Mouse (Mus musculus): ENCODE results near the gene Hsph1. TPM values are rescaled to one million over a fixed set of nuclear protein-coding genes. Genes with fewer than 3 reads are reported as not detected.
A peak's percentile ranks its signal among the peaks of the same experiment; 100 is the strongest.

Gene Hsph1
- polyA plus RNA-seq, 1 experiment from 2014 or later: 137 TPM

DNA sequence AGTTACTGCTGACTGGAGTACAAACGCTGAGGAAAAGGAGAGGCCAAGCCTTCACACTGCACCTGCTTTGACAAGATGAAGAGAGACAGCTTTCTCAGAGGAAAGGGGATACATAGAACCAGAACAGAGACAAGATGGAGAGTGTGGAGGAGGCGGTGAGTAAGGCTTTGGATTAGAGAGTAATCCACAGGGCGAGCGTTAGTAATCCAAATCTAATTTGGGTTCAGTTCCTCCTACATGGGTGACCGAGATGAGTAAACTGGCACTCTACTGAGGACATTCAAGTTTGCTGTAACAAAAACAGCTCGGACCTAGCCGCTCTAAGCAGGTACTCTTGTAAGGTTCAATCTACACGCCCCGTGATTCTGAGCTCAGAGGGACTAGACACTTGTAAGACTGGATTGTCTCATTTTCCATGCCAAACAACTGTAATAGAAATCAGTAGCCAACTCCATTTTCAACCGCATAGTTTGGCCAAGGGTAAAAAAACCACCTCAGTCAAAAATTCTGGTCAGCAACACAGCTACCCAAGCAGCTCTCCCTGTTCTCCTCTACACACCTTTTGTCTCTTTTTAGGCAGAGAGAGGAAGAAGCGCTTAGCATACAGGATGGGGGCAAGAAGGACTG, 1.7 kb downstream of the Hsph1 start:
- WGBS: 81% methylated on average over 11 of the region's 11 CpGs
- Histone ChIP-seq H3K4me3 (peak overlapping the region; percentile 85), H3K4me1 (peaks cover 30% of the 10 kb centered on the region), H3K27ac (replicated peaks) (0 out of 2 replicates have a peak overlapping the region, but pooled peaks have one; percentile 92), H3K9me3 (replicated peaks) (no peaks in the 10 kb centered on the region), H3K36me3 (peaks cover 51% of the 10 kb centered on the region), H3K27me3 (ENCODE audit: low read depth, poor library complexity, severe bottlenecking) (no peaks in the 10 kb centered on the region)
- no peak for DNase-seq (ENCODE audit: low spot score)

DNA sequence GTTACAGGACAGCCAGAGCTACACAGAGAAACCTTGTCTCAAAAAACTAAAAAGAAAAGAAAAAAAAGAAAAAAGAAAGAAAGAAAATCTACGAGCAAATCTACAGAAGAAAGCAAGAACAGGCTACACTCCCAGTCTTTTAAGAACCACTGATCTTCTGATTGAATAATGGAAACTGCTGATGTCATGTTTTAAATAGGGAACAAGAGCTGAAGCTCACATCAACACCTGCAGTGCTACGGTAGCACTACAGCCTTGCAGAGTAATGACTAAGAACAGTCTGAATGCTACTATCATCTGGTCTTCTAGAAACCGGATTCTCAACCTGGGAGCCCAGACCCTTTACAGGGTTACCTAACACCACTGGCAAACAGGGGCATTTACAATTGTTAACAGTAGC, 10.6 kb downstream of the Hsph1 start:
- Histone ChIP-seq H3K36me3 (peaks cover 99% of the 10 kb centered on the region), H3K9me3 (replicated peaks) (no peaks in the 10 kb centered on the region), H3K4me3 (no peak overlapping the region)

DNA sequence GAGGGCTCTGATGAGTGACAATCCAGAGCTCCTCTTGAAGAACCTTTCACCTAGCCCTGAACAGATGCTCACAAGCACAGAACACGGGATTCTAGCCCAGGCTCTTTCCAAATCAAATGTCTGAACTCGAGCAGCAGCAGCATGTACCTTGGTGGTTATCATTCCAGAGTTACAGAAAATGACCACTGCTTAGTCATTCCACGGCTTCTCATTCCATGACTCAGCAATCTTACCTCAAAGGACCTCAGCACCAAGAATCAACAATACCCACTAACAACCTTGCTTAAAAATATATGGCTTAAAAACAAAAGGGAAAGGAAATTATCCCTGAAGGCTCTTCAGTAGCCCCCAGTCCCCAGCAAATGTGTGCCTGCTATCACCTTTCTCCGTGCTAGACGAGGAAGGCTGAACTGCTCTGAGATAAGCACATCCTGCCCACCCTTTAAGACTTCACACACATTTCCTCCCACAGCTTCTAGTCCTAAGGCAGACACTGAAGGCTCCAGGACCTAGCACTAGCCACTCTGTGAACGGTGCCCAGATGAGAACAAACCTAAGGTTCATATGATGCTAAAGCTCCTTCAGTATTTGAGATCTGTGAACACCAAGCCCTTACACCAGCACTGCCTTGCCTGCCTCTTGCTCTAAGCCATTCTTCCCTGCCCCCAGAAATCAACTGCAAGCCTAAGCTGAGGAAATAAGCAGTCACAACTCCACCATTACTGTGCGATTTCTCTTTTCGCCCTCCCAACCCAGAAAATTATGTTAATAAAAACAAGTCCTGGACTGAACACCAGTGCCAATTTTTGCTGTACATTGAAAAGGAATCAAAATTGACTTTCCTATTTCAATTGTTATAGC, 12.1 kb downstream of the Hsph1 start:
- no peak overlapping the region for H3K27ac ChIP-seq (replicated peaks)
- H3K4me1 ChIP-seq: no peaks in the 10 kb centered on the region
- no peaks in the 10 kb centered on the region for H3K9me3 ChIP-seq (replicated peaks)
- H3K4me3 ChIP-seq: no peak overlapping the region
- DNase-seq (ENCODE audit: low spot score): no peak
- no peaks in the 10 kb centered on the region for H3K27me3 ChIP-seq (ENCODE audit: low read depth, poor library complexity, severe bottlenecking)
- 95% methylated on average over 8 of the region's 8 CpGs for WGBS
- peaks cover 99% of the 10 kb centered on the region for H3K36me3 ChIP-seq

More for the DNA sequence above, 10.6 kb downstream of the Hsph1 start:
- no peaks in the 10 kb centered on the region for H3K4me1 ChIP-seq
- DNase-seq (ENCODE audit: low spot score): no peak
- 97% methylated on average over 3 of the region's 3 CpGs for WGBS
- no peaks in the 10 kb centered on the region for H3K27me3 ChIP-seq (ENCODE audit: low read depth, poor library complexity, severe bottlenecking)
- no peak overlapping the region for H3K27ac ChIP-seq (replicated peaks)

DNA sequence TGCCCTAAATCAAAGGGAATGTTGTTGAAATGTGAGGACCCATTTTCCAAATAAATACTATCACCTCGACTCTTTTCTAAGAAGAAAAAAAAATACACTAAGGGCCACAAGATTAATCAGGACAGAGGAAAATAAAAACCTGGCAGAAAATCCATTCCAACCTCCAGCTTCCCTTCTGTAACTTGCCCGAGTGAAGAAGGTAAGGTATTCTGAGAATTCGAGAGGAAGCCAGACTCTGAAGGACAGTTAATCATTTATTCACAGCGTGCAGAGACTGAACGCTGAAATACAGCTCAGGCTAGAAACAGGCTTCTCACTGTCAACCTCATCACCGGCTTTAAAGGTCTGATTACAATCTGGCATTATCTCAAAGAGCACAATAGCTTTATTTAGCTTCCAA, 13.5 kb downstream of the Hsph1 start:
- DNase-seq (ENCODE audit: low spot score): no peak
- peaks cover 100% of the 10 kb centered on the region for H3K36me3 ChIP-seq
- no peaks in the 10 kb centered on the region for H3K27me3 ChIP-seq (ENCODE audit: low read depth, poor library complexity, severe bottlenecking)
- no peaks in the 10 kb centered on the region for H3K9me3 ChIP-seq (replicated peaks)
- H3K4me3 ChIP-seq: no peak overlapping the region
- 84% methylated on average over 6 of the region's 6 CpGs for WGBS
- no peaks in the 10 kb centered on the region for H3K4me1 ChIP-seq
- H3K27ac ChIP-seq (replicated peaks): no peak overlapping the region

DNA sequence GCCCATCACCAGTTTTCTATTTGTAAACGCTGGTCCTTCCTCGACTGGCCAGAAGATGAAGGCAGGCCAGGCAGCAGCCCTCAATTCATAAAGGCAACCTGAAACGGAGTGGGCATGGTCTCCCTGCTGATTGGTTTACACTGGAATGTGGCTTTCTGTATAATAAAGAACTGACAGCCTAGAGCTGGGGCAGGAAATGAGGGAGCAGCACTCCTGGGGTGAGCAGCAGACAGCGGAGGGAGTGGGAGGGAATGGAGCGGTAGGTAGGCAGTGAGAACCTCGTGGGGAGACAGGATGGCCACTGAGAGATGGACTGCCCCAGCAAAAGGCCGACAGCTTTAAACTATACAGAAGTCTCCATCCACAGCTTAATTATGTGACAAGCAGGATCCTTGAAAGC, 14.0 kb downstream of the Hsph1 start:
- Histone ChIP-seq H3K27ac (replicated peaks) (no peak overlapping the region), H3K4me1 (no peaks in the 10 kb centered on the region), H3K27me3 (ENCODE audit: low read depth, poor library complexity, severe bottlenecking) (no peaks in the 10 kb centered on the region), H3K4me3 (no peak overlapping the region), H3K36me3 (peaks cover 100% of the 10 kb centered on the region), H3K9me3 (replicated peaks) (no peaks in the 10 kb centered on the region)
- 81% methylated on average over 7 of the region's 7 CpGs for WGBS
- no peak for DNase-seq (ENCODE audit: low spot score)

DNA sequence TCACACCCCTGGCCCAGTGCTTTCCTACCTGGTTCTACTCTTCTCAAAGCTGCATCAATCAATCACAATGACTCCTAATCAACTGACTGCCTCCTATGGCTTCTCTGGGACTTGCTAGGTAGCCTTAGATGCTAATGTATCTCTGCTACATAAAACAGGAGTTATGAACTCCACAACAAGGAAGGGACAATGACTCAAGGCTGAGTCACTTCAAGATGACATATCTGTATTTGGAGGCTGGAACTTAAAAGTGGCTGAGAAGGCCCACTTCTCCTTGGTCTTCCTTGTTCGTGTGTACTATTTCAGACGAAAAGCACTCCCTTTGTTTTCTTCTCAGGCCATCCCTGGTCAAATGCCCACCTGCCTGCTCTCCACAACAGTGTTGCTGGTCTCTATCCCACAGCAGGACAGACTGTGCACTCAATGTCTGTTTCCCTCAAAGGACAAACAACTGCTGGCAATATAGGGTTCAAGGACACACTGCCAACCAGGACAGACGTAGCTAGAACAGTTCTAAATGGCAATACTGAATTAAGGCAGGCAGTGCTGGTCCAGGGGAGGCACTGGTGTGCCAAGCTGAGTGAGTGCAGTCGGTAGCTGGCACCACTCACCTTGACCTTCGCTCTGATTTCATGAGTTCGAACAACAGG, 18.3 kb downstream of the Hsph1 start:
- H3K36me3 ChIP-seq: peaks cover 94% of the 10 kb centered on the region
- no peaks in the 10 kb centered on the region for H3K4me1 ChIP-seq
- DNase-seq (ENCODE audit: low spot score): no peak
- no peaks in the 10 kb centered on the region for H3K9me3 ChIP-seq (replicated peaks)
- no peak overlapping the region for H3K27ac ChIP-seq (replicated peaks)
- no peaks in the 10 kb centered on the region for H3K27me3 ChIP-seq (ENCODE audit: low read depth, poor library complexity, severe bottlenecking)
- H3K4me3 ChIP-seq: no peak overlapping the region
- WGBS: 95% methylated on average over 6 of the region's 6 CpGs

DNA sequence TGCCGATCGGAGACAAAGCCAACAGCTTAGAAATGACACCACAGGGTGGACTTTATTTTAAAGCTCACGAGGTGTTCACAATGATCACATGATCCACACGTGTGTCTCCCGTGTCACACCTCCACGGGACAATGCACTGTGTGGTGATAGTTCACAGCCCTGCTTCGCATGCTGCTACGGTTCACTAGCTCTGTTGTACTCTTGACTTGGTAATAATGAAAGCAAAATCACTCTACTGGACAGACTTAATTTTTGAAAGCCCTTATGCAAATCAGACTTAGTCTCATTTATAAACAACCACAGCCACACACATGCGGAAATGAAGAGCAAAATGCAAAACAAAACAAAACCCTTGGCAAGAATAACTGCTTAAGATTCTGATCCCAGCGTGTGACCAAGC, 19.4 kb downstream of the Hsph1 start:
- WGBS: 92% methylated on average over 10 of the region's 10 CpGs
- no peak for DNase-seq (ENCODE audit: low spot score)
- Histone ChIP-seq H3K4me1 (peaks cover 10% of the 10 kb centered on the region), H3K36me3 (peaks cover 83% of the 10 kb centered on the region), H3K27me3 (ENCODE audit: low read depth, poor library complexity, severe bottlenecking) (no peaks in the 10 kb centered on the region), H3K4me3 (no peak overlapping the region), H3K27ac (replicated peaks) (no peak overlapping the region), H3K9me3 (replicated peaks) (no peaks in the 10 kb centered on the region)

DNA sequence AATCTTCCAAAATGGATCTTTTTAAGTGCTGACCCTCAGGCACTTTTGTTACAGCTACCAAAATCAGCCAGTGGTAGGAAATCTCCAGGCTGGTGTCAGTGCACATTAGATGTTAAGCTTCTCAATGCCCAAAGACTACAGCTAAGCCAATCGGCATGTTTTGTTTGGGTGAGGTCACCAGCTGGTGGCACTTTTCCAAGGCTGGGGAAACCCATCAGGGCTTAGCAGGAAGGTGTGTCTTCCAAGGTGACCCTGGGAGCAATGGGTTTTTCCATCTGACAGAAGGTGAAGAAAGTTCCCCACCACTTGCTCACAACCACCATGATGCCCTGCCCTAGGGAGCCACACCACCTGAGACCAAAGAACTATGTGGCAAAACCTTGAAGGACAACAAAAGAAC, 20.0 kb downstream of the Hsph1 start:
- no peak for DNase-seq (ENCODE audit: low spot score)
- Histone ChIP-seq H3K4me3 (no peak overlapping the region), H3K4me1 (peaks cover 15% of the 10 kb centered on the region), H3K36me3 (peaks cover 76% of the 10 kb centered on the region), H3K27me3 (ENCODE audit: low read depth, poor library complexity, severe bottlenecking) (no peaks in the 10 kb centered on the region), H3K9me3 (replicated peaks) (no peaks in the 10 kb centered on the region), H3K27ac (replicated peaks) (no peak overlapping the region)
- WGBS: 87% methylated on average over 1 of the region's 1 CpGs

DNA sequence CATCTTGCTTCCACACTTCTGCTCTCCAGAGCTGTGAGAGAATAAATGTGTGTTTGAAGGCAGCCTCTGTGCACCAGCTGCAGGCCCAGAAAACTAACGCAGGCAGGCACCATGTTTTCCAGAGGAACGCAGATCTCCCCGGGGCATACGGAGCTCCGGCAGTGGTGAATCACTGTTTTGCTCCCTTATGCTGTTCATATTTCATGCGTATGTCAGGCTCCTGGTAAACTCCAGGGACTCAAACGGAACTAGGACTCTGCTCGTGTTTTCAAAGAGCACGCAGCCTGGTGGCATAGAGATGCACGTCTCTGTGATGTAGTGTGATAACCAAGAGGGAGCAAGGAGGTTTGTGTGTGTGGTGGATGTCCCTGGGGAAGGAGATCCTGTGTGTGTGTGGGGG, 23.4 kb downstream of the Hsph1 start:
- H3K9me3 ChIP-seq (replicated peaks): no peaks in the 10 kb centered on the region
- no peaks in the 10 kb centered on the region for H3K27me3 ChIP-seq (ENCODE audit: low read depth, poor library complexity, severe bottlenecking)
- 90% methylated on average over 10 of the region's 10 CpGs for whole genome bisulfite sequencing
- peaks cover 43% of the 10 kb centered on the region for H3K36me3 ChIP-seq
- H3K27ac ChIP-seq (replicated peaks): no peak overlapping the region
- DNase-seq (ENCODE audit: low spot score): no peak
- no peak overlapping the region for H3K4me3 ChIP-seq
- H3K4me1 ChIP-seq: peaks cover 15% of the 10 kb centered on the region

DNA sequence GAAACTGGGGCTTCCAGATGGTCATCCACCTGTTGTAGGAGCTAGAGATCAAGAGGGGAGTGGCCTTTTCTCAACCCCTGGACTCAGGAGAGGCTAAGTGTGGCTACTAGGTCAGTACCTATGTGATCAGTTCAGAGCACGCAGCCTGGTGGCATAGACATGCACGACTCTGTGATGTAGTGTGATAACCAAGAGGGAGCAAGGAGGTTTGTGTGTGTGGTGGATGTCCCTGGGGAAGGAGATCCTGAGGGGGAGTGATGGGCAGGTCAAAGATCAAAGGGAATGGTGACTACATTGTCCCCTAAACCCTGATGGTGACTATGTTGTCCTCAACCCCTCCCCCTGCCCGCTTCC, 24.0 kb downstream of the Hsph1 start:
- Histone ChIP-seq H3K9me3 (replicated peaks) (no peaks in the 10 kb centered on the region), H3K4me3 (no peak overlapping the region), H3K36me3 (peaks cover 37% of the 10 kb centered on the region), H3K27ac (replicated peaks) (no peak overlapping the region), H3K4me1 (peaks cover 15% of the 10 kb centered on the region), H3K27me3 (ENCODE audit: low read depth, poor library complexity, severe bottlenecking) (no peaks in the 10 kb centered on the region)
- DNase-seq (ENCODE audit: low spot score): no peak
- 92% methylated on average over 3 of the region's 3 CpGs for WGBS

DNA sequence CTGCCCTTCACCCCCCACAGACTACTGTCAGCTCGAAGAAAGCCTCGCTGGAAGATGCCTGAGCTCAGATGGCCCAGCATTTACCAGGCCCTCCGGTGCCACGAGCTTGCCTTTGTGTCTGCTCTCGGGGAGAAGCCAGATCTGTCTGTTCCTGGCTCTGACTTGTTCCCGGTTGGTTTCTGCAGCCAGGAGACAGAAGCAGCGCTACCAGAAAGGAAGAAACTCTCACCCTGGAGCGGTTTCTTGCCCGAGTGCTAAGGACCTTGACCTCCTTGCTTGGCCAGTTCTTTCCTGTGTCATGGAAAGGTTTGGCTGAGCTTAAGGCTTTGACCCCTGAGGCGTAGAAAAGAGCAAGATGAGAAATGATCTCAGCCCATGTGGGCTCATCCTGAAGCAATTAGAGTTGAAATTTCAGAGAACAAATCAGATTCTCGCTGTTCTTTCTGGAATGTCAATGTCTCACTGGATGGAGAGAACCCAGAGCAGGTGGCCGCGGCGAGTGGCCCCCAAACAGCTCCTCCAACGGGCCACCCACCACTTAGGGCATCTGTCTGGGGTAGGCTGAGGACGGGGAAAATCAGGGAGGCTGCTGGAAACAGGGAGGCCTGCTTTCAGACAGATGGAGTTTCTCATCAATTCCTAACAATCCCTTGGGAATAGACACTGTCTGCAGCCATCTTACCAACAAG, 24.6 kb downstream of the Hsph1 start:
- Histone ChIP-seq H3K36me3 (peaks cover 31% of the 10 kb centered on the region), H3K9me3 (replicated peaks) (no peaks in the 10 kb centered on the region), H3K27me3 (ENCODE audit: low read depth, poor library complexity, severe bottlenecking) (no peaks in the 10 kb centered on the region), H3K4me3 (no peak overlapping the region), H3K27ac (replicated peaks) (peak overlapping the region; percentile 38; the same call in 1 of the 2 replicates), H3K4me1 (peaks cover 15% of the 10 kb centered on the region)
- no peak for DNase-seq (ENCODE audit: low spot score)
- 82% methylated on average over 16 of the region's 16 CpGs for WGBS

DNA sequence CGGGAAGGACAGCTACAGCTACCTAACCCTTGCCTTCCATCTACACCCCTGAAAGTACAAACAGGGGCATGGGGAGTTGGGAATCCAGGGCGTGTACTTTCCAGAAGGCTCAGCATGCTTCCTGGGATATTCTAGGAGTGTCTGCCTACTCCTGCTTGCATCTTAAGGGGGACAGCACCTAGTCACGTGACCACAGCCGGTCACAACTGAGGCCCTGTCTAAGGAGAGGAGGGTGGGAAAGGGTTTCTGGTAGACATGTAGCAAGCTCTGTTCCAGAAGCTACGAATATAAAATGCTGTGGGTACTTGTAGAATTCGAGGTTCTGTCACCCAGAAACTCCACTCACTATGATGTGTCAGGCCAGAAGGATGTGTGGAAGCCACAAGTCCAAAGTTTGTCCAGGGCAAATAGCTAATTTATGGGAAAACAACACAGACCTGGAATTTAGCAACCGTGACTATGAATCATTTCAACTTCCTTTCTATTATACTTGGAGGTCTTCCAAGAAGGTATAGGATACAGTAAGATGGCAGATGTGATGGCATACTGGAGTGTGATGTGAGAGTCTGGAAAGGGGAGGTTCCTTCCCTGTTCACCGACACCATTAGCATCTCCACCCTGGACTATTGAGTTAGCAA, 29.0 kb downstream of the Hsph1 start:
- no peak overlapping the region for H3K4me3 ChIP-seq
- H3K36me3 ChIP-seq: no peaks in the 10 kb centered on the region
- no peaks in the 10 kb centered on the region for H3K27me3 ChIP-seq (ENCODE audit: low read depth, poor library complexity, severe bottlenecking)
- peaks cover 9% of the 10 kb centered on the region for H3K4me1 ChIP-seq
- H3K9me3 ChIP-seq (replicated peaks): no peaks in the 10 kb centered on the region
- DNase-seq (ENCODE audit: low spot score): no peak
- WGBS: 88% methylated on average over 8 of the region's 8 CpGs
- H3K27ac ChIP-seq (replicated peaks): no peak overlapping the region

Measured in midbrain, embryonic 10.5 days (tissue).